Mouse (Mus musculus) midbrain, embryonic 13.5 days (tissue): ENCODE measurements around the gene Cradd. TPM values are rescaled to one million over a fixed set of nuclear protein-coding genes. Genes with fewer than 3 reads are reported as not detected.

ENCODE experiments used
- ATAC-seq: fragments of 200-750 bp; cut with Nextera tagmentation; 2 replicates; pipeline ENCODE4 v1.8.0; 2017; ENCODE audit warnings: mild to moderate bottlenecking, moderate TSS enrichment, moderate library complexity
- H3K27ac ChIP-seq: fragments of 300-500 bp; sonication (generic); 2 replicates; pipeline ENCODE4 v1.5.1; 2015; ENCODE audit warnings: inconsistent platforms, mild to moderate bottlenecking, moderate library complexity
- H3K27me3 ChIP-seq: fragments of 300-500 bp; sonication (generic); 2 replicates; pipeline ENCODE4 v1.6.1; 2015; ENCODE audit warnings: mild to moderate bottlenecking, inconsistent platforms
- H3K36me3 ChIP-seq: fragments of 300-500 bp; sonication (generic); 2 replicates; pipeline ENCODE4 v1.6.1; 2015; ENCODE audit warnings: mild to moderate bottlenecking, inconsistent platforms
- H3K4me1 ChIP-seq: fragments of 300-500 bp; sonication (generic); replicated peaks from 2 replicates; pipeline ENCODE4 v1.6.1; 2015; ENCODE audit warnings: inconsistent platforms
- H3K4me2 ChIP-seq: fragments of 300-500 bp; sonication (generic); replicated peaks from 2 replicates; pipeline ENCODE4 v1.6.1; 2015; ENCODE audit warnings: moderate library complexity, mild to moderate bottlenecking, inconsistent platforms
- H3K4me3 ChIP-seq: fragments of 300-500 bp; sonication (generic); replicated peaks from 2 replicates; pipeline ENCODE4 v1.5.1; 2015; ENCODE audit warnings: mild to moderate bottlenecking, inconsistent platforms
- H3K9ac ChIP-seq: fragments of 300-500 bp; sonication (generic); replicated peaks from 2 replicates; pipeline ENCODE4 v1.6.1; 2015; ENCODE audit warnings: mild to moderate bottlenecking, inconsistent platforms
- H3K9me3 ChIP-seq: fragments of 300-500 bp; sonication (generic); 2 replicates; pipeline ENCODE4 v1.6.1; 2016; ENCODE audit warnings: mild to moderate bottlenecking, inconsistent platforms
- WGBS: fragments of 180-500 bp; shearing (Covaris S2); methylation state at CpG from one replicate; pipeline ENCODE4 v1.1.7; 2015; 5-methylcytosine and 5-hydroxymethylcytosine counted together
- polyA plus RNA-seq: library from polyadenylated mRNA; unstranded; fragments of >200 nt; fragmentation: Nextera tagmentation; extraction: Ambion mirVana; gene quantifications from 2 replicates; pipeline ENCODE4 v1.2.1, GENCODE M21; 2015

Cradd gene
- polyA plus RNA-seq, 1 experiment from 2014 or later = 10.7 TPM

GRCm38 (mm10) chr10:95314019-95314418 lies 9.9 kb downstream of the Cradd start:
- H3K36me3 ChIP-seq = no peaks in the 10 kb centered on the region
- WGBS = 77% methylated on average over 5 of the region's 5 CpGs
- H3K9ac ChIP-seq = no peak overlapping the region
- H3K9me3 ChIP-seq = no peaks in the 10 kb centered on the region
- no peak overlapping the region for H3K27ac ChIP-seq
- H3K4me1 ChIP-seq = peaks cover 23% of the 10 kb centered on the region
- H3K4me2 ChIP-seq = no peak overlapping the region
- no peak overlapping the region for H3K4me3 ChIP-seq
- H3K27me3 ChIP-seq = 0 out of 2 replicates have a peak, but pooled peaks cover 6% of the 10 kb centered on the region
- ATAC-seq = no peak

GRCm38 (mm10) chr10:95313524-95313923 lies 10.4 kb downstream of the Cradd start:
- ATAC-seq = no peak
- Histone ChIP-seq H3K4me3 (no peak overlapping the region), H3K27me3 (0 out of 2 replicates have a peak, but pooled peaks cover 6% of the 10 kb centered on the region), H3K9ac (no peak overlapping the region), H3K4me2 (no peak overlapping the region), H3K27ac (no peak overlapping the region), H3K36me3 (no peaks in the 10 kb centered on the region), H3K9me3 (no peaks in the 10 kb centered on the region), H3K4me1 (peaks cover 23% of the 10 kb centered on the region)
- 90% methylated on average over 9 of the region's 9 CpGs for WGBS

GRCm38 (mm10) chr10:95310688-95311441 lies 13.1 kb downstream of the Cradd start:
- Histone ChIP-seq H3K36me3 (no peaks in the 10 kb centered on the region), H3K27me3 (0 out of 2 replicates have a peak, but pooled peaks cover 6% of the 10 kb centered on the region), H3K9ac (no peak overlapping the region; the same call in 1 of the 2 replicates), H3K9me3 (no peaks in the 10 kb centered on the region), H3K4me2 (peak overlapping the region; percentile 38), H3K4me1 (peaks cover 28% of the 10 kb centered on the region), H3K4me3 (no peak overlapping the region; the same call in 1 of the 2 replicates), H3K27ac (peak overlapping the region; percentile 76)
- ATAC-seq = peak; percentile 87
- 6% methylated on average over 21 of the region's 21 CpGs for WGBS

GRCm38 (mm10) chr10:95309412-95310322 lies 14.3 kb downstream of the Cradd start:
- 32% methylated on average over 13 of the region's 13 CpGs for WGBS
- Histone ChIP-seq H3K9me3 (no peaks in the 10 kb centered on the region), H3K36me3 (no peaks in the 10 kb centered on the region), H3K4me3 (no peak overlapping the region), H3K4me1 (peaks cover 26% of the 10 kb centered on the region), H3K4me2 (no peak overlapping the region), H3K27ac (no peak overlapping the region), H3K27me3 (0 out of 2 replicates have a peak, but pooled peaks cover 6% of the 10 kb centered on the region), H3K9ac (no peak overlapping the region)
- no peak for ATAC-seq

- no peaks in the 10 kb centered on the region for H3K9me3 ChIP-seq
- no peak overlapping the region for H3K4me2 ChIP-seq
- no peak for ATAC-seq
- peaks cover 26% of the 10 kb centered on the region for H3K4me1 ChIP-seq
- no peak overlapping the region for H3K9ac ChIP-seq
- WGBS = 80% methylated on average over 12 of the region's 12 CpGs
- H3K27ac ChIP-seq = no peak overlapping the region
- H3K4me3 ChIP-seq = no peak overlapping the region
- H3K27me3 ChIP-seq = 0 out of 2 replicates have a peak, but pooled peaks cover 6% of the 10 kb centered on the region
- no peaks in the 10 kb centered on the region for H3K36me3 ChIP-seq
Observed at GRCm38 (mm10) chr10:95308991-95309390, 14.9 kb downstream of the Cradd start.

GRCm38 (mm10) chr10:95307916-95308315 lies 16.0 kb downstream of the Cradd start:
- ATAC-seq = no peak
- Histone ChIP-seq H3K9me3 (no peaks in the 10 kb centered on the region), H3K9ac (no peak overlapping the region), H3K27ac (no peak overlapping the region), H3K4me3 (no peak overlapping the region), H3K4me1 (peaks cover 26% of the 10 kb centered on the region), H3K36me3 (no peaks in the 10 kb centered on the region), H3K27me3 (0 out of 2 replicates have a peak, but pooled peaks cover 6% of the 10 kb centered on the region), H3K4me2 (no peak overlapping the region)
- WGBS = 91% methylated on average over 5 of the region's 5 CpGs

- WGBS = 41% methylated on average over 11 of the region's 11 CpGs
Observed at GRCm38 (mm10) chr10:95306824-95307552, 16.9 kb downstream of the Cradd start.

GRCm38 (mm10) chr10:95304240-95304639 lies 19.7 kb downstream of the Cradd start:
- 72% methylated on average over 4 of the region's 4 CpGs for WGBS
- Histone ChIP-seq H3K4me3 (no peak overlapping the region), H3K36me3 (no peaks in the 10 kb centered on the region)

More at GRCm38 (mm10) chr10:95306824-95307552, 16.9 kb downstream of the Cradd start:
- Histone ChIP-seq H3K4me2 (no peak overlapping the region), H3K9me3 (no peaks in the 10 kb centered on the region), H3K27me3 (0 out of 2 replicates have a peak, but pooled peaks cover 2% of the 10 kb centered on the region), H3K36me3 (no peaks in the 10 kb centered on the region), H3K27ac (no peak overlapping the region), H3K4me3 (no peak overlapping the region), H3K9ac (no peak overlapping the region), H3K4me1 (peaks cover 28% of the 10 kb centered on the region)
- no peak for ATAC-seq

GRCm38 (mm10) chr10:95302211-95303163 lies 21.4 kb downstream of the Cradd start:
- Histone ChIP-seq H3K27ac (no peak overlapping the region), H3K4me1 (peaks cover 16% of the 10 kb centered on the region), H3K4me3 (no peak overlapping the region), H3K9me3 (no peaks in the 10 kb centered on the region), H3K9ac (no peak overlapping the region), H3K4me2 (no peak overlapping the region), H3K36me3 (no peaks in the 10 kb centered on the region), H3K27me3 (no peaks in the 10 kb centered on the region)
- WGBS = 46% methylated on average over 12 of the region's 12 CpGs
- no peak for ATAC-seq

More at GRCm38 (mm10) chr10:95304240-95304639, 19.7 kb downstream of the Cradd start:
- no peak overlapping the region for H3K27ac ChIP-seq
- no peak for ATAC-seq
- H3K9me3 ChIP-seq = no peaks in the 10 kb centered on the region
- no peaks in the 10 kb centered on the region for H3K27me3 ChIP-seq
- no peak overlapping the region for H3K4me2 ChIP-seq
- peaks cover 10% of the 10 kb centered on the region for H3K4me1 ChIP-seq
- no peak overlapping the region for H3K9ac ChIP-seq

- Histone ChIP-seq H3K36me3 (no peaks in the 10 kb centered on the region), H3K4me1 (peaks cover 17% of the 10 kb centered on the region), H3K9ac (no peak overlapping the region), H3K27me3 (no peaks in the 10 kb centered on the region), H3K9me3 (no peaks in the 10 kb centered on the region), H3K4me3 (no peak overlapping the region), H3K4me2 (no peak overlapping the region), H3K27ac (no peak overlapping the region)
- WGBS = 90% methylated on average over 8 of the region's 8 CpGs
- no peak for ATAC-seq
Observed at GRCm38 (mm10) chr10:95300178-95300793, 23.6 kb downstream of the Cradd start.
